Mouse (Mus musculus) liver, postnatal 0 days (tissue): ENCODE measurements at regions not wholly inside any gene's neighbourhood (a gene's known extent, or its start where the extent isn't known, plus 50 kb on each side); places are given as distances from the start of the nearest gene placed in this dataset.

ENCODE experiments used
- CTCF ChIP-seq: sonication (generic); IDR thresholded peaks from 2 replicates; pipeline ENCODE4 v1.5.1; 2016; ENCODE audit warnings: antibody characterized with exemption, low read depth
- EP300 ChIP-seq: IDR thresholded peaks from 2 replicates; pipeline ENCODE4 v1.6.1; 2016; ENCODE audit warnings: antibody characterized with exemption, low read depth, mild to moderate bottlenecking

GRCm38 (mm10) chr7:61836827-61837226 lies 509.5 kb upstream of the Ndn start:
- TF ChIP-seq CTCF (no peak), EP300 (no peak)
